Mouse (Mus musculus): ENCODE data around the gene Ppp4r3a.
"Not testable (repeated sequence)": the region's sequence is repeated elsewhere in the genome, so short reads cannot be mapped to it uniquely, and the experiment has no call there.

The Ppp4r3a gene

GRCm38 (mm10) chr12:101083076-101083838 lies at the start of gene Ppp4r3a:
Gene Ppp4r3a, minus strand, starts transcription at chr12:101083702.
- DNase-seq, result peak; percentile 96

DNA sequence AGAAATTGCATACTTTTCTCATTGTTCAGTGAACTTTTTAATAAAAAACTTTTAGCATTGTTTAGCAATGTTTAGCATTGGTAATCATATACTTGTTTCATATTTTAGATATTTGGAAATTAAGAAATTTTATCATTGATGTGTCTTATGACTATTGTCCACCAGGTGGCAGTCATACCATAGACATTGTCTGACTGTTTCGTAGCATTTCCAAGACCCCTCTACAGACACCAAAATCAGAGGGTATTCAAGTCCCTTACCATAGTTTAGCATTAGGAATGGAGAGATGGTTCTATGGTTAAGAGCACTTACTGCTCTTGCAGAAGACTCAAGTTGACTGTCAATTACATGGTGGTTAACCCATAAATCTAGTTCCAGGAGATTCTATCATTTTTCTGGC lies 39.5 kb upstream of the Ppp4r3a start:
- peak; percentile 1 for DNase-seq

- DNase-seq, result not testable (repeated sequence)
These were observed 38.6 kb upstream of the Ppp4r3a start for GRCm38 (mm10) chr12:101122066-101122465.

- not testable (repeated sequence) for DNase-seq
These were observed 26.5 kb upstream of the Ppp4r3a start for GRCm38 (mm10) chr12:101109794-101110585.

GRCm38 (mm10) chr12:101107722-101108121 lies 24.2 kb upstream of the Ppp4r3a start:
- DNase-seq, result no peak

GRCm38 (mm10) chr12:101105571-101105970 lies 22.1 kb upstream of the Ppp4r3a start:
- no peak for DNase-seq

DNA sequence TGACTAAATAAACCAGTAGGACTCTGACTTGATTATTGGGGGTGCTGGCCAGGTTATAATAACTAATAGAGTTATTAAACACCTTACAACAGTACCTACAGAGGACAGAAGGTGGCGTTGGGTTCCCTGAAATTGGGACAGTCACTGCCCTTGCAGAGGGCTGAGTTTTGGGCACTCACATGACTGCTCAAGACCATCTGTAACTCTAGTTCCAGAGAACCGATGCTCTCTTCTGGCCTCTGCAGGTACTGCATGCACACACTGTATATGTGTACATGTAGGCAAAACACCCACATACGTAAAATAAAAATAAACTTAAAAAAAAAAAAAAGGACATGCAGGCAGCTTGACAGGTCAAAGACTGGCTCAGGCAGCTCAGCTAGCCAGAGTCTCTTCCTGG lies 19.1 kb upstream of the Ppp4r3a start:
- DNase-seq, result no peak

DNA sequence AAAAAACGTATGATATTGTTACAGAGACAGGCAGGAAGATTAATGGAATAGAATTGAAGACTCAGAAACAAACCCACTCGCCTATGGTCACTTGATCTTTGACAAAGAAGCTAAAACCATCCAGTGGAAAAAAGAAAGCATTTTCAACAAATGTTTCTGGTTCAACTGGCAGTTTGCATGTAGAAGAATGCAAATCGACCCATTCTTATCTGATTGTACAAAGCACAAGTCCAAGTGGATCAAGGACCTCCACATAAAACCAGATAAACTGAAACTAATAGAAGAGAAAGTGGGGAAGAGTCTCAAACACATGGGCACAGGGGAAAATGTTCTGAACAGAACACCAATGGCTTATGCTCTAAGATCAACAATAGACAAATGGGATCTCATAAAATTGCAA lies 10.2 kb upstream of the Ppp4r3a start:
- not testable (repeated sequence) for DNase-seq

DNA sequence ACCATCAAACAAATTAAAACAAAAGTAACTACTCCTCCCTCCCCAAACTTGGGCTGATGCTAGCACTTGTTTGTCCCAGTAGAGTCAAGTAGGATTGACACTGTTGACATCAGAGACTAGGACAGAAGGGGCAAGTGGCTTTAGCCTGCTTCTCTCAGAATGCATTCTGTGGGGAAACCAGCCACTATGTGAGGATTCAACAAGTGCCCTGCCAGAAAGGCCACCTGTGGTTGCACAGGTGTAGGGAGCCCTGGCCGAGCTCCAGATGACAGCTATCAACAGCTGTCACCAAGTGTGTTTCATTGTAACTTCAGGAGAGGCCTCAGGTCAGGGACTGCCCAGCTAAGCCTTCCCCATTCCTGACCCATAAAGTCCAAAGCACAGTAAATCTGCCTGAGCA lies 6.5 kb upstream of the Ppp4r3a start:
- DNase-seq, result no peak

- DNase-seq, result no peak
These were observed 3.9 kb upstream of the Ppp4r3a start for GRCm38 (mm10) chr12:101087406-101087805.

GRCm38 (mm10) chr12:101084881-101085666 lies 1.6 kb upstream of the Ppp4r3a start:
- no peak for DNase-seq

GRCm38 (mm10) chr12:101084237-101084636 lies 735 bp upstream of the Ppp4r3a start:
- DNase-seq, result peak; percentile 36

DNA sequence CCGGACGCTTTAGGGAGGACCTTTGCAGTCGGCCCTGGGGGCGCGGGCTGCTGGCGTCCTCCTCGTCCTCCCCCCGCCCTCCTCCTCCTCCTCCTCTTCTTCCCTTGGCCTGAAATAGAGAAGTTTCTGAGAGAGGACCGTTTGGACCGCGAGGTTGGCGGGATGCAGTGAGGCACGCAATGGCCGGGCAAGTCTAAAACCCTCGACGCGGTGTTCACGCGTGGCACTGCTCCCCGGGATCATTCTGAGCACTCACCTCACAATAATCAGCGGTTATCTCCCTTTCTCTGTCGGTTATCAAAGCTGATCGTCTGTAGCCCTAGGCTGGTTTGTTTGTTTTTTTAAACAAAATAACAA lies 315 bp upstream of the Ppp4r3a start:
- no peak for DNase-seq

DNA sequence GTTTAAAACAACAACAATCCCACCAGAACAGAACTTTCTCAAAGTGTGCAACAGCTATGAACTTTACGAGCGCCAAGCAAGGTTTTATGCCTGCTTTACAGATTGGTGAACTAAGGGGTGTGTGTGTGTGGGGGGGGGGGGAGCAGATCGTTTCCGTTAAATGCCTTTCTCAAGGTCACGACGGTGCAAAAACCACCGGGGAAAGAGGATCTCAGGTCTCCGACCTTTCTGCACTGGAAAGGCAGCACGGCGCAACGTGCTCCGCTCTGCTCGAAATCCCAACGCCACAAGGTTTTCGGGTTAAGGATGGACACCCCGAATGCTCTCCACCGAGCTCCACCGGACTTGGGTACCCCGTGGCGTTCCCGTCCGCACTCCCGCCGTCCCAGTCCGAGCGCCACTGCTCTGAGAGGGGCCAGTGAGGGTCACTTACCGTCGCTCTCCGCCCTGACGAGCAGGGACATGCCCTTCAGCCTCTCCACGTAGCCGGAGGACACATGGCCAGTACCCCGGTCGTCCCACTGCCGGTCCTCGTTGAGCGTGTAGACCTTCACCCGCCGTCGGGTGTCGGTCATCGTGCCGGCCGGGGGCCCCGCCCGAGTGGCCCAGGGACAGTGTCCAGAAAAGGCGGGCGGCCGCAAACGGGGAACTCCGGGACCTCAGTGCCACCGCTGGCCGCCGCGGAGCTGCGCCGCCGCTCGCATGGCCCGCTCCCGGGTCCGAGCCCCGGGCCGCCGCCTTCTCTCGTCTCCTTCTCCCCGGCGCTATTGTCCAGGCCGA lies 1.0 kb downstream of the Ppp4r3a start:
- DNase-seq, result peak; percentile 43

DNA sequence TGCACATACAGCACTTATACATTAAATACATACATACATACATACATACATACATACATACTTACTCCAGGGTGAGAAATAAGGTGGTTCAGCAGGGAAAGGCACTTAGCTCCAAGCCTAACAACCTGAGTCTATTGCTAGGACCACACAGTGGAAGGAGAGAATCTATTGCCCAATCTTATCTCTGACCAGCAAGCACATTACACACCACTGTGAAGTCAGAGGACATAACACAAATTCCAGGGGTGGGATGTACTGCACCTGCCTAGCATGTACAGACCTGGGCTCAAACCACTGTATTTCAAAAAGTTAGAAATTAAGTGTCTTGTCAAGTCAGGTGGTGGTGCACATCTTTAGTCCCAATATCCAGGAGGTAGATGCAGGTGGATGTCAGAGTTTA lies 5.5 kb downstream of the Ppp4r3a start:
- DNase-seq, result no peak

- no peak for DNase-seq
These were observed 8.1 kb downstream of the Ppp4r3a start for GRCm38 (mm10) chr12:101075433-101075832.

DNA sequence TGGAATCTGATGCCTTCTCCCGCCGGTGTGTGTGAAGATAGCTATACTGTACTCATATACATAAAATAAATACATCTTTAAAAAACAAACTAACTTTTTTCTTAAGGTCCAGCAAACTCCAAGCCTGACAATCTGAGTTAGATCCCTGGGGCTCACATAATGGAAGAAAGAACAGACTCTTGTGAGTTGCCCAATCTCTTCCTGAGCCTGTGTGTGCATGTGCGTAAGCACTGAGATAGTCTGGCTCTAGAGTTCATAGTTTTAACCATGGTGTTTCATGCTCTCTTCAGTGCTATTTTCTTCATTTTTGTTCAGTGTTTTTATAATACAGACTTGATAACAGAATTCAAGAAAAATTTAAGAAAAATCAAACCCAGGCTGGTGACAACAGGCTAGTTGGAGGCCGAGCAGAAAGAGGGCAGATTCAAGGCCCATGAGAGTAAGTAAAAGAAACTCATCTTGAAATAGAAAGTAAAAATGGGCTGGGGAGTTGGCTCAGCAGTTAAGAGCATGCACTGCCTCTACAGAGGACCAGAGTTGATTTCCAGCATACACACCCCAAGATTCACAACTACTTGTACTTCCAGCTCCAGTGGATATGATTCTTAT lies 8.6 kb downstream of the Ppp4r3a start:
- DNase-seq, result no peak

DNA sequence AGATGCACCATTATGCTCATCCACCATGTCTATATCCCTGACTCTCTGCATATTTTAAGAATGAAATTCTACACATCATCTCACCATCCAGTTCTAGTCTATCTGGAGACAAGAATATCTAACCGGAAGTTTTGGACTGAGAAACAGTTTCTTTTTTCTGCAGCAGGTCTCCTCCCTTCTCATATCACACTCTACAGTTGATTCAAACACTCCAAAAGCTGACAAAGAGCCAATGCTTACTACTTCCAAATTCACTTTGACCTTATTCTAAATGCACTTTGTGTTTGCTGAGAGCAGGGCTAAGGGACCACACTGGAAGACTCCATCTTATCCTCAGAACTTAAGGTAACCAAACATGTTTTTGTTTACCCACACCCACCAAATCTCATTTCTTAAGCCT lies 13.7 kb downstream of the Ppp4r3a start:
- no peak for DNase-seq

- DNase-seq, result no peak
These were observed 17.2 kb downstream of the Ppp4r3a start for GRCm38 (mm10) chr12:101066329-101066728.

- DNase-seq, result no peak
These were observed 43.5 kb downstream of the Ppp4r3a start for GRCm38 (mm10) chr12:101039956-101040355.

DNA sequence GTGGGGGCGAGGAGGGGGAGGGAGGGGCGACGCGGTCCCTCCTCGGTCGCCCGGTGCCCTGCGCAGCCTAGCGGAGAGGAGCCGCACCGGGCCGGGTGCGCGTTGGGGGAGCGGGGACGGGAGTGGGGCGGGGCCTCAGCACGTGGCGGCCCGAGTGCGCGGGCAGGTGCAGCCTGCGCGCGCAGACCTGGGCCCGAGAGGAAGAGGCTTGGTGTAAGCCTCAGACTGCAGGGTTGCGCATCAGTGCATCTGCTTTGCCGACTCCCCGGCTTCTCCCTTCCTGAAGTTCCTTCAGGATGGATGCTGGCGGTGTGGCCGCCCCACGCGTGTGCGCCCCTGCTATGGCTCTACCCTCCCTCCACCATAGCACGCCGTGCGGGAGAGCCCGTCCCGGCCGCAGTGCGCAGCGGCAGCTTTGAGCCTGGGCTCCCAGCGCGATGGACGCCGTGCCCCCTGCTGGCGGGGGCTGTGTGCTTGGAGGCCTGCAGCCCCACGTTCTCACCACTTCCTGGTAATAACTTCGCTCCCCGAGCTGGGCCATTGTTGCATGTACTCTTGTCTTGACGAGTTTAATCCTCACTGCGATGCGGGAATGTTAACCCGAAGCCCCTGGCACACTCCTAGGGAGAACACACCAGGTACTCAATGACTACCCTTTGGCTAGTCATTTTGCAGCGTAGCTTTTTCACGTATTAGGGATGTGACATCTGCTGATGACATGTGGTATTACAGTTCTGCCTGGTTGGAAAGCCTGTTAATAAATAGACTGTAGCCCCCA lies 54.4 kb downstream of the Ppp4r3a start, which contains the start of gene Ccdc88c:
Gene Ccdc88c (minus strand): TSS at position 103 of the 778 bp plus-strand sequence.
- peak; percentile 84 for DNase-seq
